Mouse (Mus musculus): ENCODE results near the gene Hist1h2ba.

The Hist1h2ba gene

DNA sequence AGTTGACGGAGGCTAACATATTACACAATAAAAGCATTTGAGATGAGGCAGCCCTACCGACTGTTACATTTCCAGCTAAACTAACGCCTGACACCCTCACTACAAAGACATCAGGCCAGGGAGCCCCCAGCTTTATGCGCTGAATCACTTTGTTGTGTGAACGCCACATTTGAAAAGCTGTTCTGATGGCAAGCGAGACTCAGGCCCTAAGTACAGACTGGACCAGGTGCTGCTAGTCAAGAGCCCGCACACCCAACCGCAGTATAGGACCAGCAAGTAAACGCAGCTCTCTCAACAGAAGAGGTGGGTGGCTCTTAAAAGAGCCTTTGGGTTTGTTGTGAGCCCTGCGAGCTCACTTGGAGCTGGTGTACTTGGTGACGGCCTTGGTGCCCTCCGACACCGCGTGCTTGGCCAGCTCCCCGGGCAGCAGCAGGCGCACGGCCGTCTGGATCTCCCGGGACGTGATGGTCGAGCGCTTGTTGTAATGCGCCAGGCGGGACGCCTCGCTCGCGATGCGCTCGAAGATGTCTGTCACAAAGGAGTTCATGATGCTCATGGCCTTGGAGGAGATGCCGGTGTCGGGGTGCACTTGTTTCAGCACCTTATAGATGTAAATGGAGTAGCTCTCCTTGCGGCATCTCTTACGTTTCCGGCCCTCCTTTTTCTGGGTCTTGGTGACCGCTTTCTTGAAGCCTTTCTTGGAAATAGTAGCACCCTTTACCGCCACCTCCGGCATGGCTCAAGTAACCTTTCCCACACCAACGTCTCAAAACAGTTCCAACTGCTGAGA is at the start of gene Hist1h2ba:
Gene Hist1h2ba (minus strand): TSS at position 736 of the 790 bp plus-strand sequence.
- peak; percentile 6 for DNase-seq (ENCODE audit: low read depth, low spot score)

DNA sequence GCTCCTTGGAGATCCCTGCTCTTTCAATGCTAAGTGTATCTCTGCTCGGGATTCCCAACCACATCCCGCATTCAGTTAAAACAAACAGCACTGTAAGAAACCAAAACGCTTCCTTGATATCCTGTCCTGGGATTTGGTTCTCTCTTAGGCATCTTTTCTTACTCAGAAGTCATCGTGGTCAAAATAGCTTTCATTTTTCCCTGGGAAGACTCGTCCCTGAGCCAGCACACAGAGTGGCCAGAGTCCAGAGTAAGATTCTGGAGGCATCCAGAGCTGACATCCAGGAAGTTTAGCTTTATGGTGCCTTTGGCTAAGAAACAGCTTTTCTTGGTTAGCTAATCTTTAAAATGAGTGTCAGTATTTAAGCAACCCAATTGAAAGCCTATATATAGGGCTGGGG is 38.3 kb upstream of the Hist1h2ba start:
- no peak for DNase-seq (ENCODE audit: low read depth, low spot score)

GRCm38 (mm10) chr13:23971870-23972269 is 37.9 kb upstream of the Hist1h2ba start:
- no peak for DNase-seq (ENCODE audit: low read depth, low spot score)

DNA sequence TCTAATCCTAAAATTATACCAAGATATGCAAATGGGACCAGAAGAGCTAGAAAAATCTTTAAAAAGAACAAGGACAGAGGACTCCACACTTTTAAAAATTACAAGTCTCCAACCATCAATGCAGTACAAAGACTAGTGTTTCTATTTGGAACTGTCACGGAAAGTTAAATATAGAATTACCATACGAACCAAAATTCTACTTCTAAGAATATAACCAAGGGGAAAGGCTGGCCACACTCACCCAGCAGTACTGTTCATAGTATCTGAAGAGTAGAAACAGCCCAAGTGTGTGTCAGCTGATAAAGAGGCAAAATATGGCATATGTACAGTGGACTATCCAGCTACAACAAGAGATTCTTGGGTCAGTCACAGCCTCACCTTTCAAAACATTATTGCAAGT is 31.0 kb upstream of the Hist1h2ba start:
- no peak for DNase-seq (ENCODE audit: low read depth, low spot score)

DNA sequence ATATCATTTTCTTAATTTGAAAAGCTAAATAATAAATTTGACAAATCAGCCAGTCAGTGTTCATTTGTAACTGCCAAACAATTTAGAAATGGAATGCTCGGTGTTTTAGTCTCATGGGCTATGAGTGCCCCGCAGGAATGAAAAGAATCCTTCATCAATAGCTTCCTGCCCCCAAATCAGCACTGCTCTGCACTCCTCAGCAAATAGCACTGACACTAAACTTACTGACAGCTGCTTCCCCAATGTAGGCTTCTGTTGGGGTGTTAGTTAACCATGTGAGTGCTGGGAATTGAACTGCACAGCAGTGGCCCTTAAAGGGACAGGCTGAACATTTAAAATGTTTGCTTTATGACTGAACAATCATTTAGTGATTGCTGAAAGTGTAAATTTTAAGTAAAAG is 25.8 kb upstream of the Hist1h2ba start:
- DNase-seq (ENCODE audit: low read depth, low spot score): no peak

DNA sequence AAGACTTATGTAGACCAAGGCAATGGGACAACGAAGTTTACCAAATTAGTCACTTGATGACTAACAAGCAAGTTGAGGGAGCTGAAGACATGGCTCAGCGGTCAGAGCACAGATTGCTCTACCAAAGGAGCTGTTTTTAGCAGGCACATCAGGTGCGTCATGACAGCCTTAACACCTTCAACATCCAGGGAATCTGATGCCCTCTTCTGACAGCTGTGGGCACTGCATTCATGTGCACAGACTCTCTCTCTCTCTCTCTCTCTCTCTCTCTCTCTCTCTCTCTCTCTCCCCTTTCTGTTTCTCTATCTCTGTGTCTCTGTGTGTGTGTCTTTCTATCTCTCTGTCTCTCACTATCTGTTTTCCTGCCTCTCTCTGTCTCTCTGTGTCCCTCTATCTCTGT is 17.0 kb upstream of the Hist1h2ba start:
- DNase-seq (ENCODE audit: low read depth, low spot score): no peak

GRCm38 (mm10) chr13:23949484-23950246 is 15.7 kb upstream of the Hist1h2ba start:
- no peak for DNase-seq (ENCODE audit: low read depth, low spot score)

DNA sequence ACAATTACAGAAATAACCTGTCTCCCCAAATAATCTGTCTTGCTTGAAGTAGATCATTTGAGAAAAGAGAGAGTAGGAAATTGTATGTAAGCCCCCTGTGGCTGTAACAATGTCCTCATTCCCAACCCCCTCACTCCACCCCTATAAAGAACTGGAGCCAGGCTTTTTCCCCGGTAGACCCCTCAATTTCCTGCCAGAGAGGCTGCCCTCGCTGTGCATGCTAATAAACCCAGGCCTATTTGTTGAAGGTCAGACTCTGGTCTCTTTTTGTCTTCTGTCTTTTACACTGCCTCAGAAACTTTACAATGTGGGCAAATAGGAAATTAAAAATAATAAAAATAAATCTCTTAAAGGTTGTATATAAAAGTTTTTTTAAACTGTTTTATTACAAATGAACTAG is 12.3 kb upstream of the Hist1h2ba start:
- DNase-seq (ENCODE audit: low read depth, low spot score): no peak

GRCm38 (mm10) chr13:23942861-23943260 is 8.9 kb upstream of the Hist1h2ba start:
- DNase-seq (ENCODE audit: low read depth, low spot score): no peak

DNA sequence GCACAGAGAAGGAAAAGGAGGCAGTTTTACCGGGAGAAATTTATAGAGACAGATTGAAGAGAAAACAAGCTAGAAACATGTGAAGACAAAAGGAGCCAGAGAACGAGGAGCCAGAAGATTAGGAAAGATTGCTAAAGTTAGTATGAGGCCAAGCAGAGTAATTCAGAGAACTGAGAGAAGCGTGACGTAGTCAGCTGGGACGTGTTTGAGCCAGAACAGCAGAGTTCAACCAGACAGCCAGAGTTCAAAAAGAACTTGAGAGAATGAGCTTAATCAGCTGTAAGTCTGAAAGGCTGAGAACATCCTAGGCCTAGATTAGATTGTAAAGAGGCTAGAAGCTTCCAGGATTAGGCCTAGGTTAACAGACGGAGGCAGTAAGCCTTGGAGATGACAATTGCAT is 6.3 kb upstream of the Hist1h2ba start:
- no peak for DNase-seq (ENCODE audit: low read depth, low spot score)

- DNase-seq (ENCODE audit: low read depth, low spot score): no peak
These were observed 4.7 kb upstream of the Hist1h2ba start for GRCm38 (mm10) chr13:23938699-23939098.

DNA sequence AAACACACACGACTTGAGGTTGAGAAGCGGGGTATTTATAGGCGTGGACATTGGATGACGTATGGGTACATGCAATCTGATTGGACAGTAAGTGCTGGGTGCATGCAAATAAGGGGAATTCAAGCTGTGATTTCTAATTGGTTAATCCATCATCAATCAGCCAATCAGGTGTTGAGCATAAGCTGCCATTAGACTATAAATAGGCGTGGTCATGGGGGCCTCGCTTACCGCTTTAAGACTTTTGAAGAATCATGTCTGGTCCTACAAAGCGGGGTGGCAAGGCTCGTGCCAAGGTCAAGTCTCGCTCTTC is 210 bp upstream of the Hist1h2ba start, which contains the start of gene Hist1h2aa:
Gene Hist1h2aa (plus strand): TSS at position 252 of the 310 bp plus-strand sequence.
- no peak for DNase-seq (ENCODE audit: low read depth, low spot score)

- DNase-seq (ENCODE audit: low read depth, low spot score): no peak
These were observed 3.1 kb downstream of the Hist1h2ba start for GRCm38 (mm10) chr13:23930904-23931303.

- no peak for DNase-seq (ENCODE audit: low read depth, low spot score)
These were observed 3.5 kb downstream of the Hist1h2ba start for GRCm38 (mm10) chr13:23930461-23930860.

GRCm38 (mm10) chr13:23928637-23929036 is 5.3 kb downstream of the Hist1h2ba start:
- no peak for DNase-seq (ENCODE audit: low read depth, low spot score)

GRCm38 (mm10) chr13:23925792-23926191 is 8.2 kb downstream of the Hist1h2ba start:
- no peak for DNase-seq (ENCODE audit: low read depth, low spot score)

DNA sequence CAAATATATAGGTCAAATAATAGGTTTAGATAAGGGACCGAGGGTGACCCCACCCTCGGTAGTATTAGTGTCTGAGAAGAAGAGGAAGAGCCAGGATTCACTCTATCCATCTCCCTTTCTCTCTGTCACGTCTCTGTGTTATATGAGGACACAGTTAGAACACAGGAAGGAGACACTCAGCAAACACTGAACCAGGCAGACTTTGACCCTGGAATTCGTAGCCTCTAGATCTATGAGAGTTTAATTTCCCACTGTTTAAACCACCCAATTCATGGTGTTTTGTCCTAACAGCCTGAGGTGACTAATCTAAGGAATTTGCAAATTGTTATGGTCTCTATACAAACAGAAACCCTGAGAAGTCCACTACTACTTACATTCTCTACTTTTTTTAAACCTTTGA is 16.3 kb downstream of the Hist1h2ba start:
- no peak for DNase-seq (ENCODE audit: low read depth, low spot score)

GRCm38 (mm10) chr13:23916132-23916531 is 17.8 kb downstream of the Hist1h2ba start:
- DNase-seq (ENCODE audit: low read depth, low spot score): no peak

DNA sequence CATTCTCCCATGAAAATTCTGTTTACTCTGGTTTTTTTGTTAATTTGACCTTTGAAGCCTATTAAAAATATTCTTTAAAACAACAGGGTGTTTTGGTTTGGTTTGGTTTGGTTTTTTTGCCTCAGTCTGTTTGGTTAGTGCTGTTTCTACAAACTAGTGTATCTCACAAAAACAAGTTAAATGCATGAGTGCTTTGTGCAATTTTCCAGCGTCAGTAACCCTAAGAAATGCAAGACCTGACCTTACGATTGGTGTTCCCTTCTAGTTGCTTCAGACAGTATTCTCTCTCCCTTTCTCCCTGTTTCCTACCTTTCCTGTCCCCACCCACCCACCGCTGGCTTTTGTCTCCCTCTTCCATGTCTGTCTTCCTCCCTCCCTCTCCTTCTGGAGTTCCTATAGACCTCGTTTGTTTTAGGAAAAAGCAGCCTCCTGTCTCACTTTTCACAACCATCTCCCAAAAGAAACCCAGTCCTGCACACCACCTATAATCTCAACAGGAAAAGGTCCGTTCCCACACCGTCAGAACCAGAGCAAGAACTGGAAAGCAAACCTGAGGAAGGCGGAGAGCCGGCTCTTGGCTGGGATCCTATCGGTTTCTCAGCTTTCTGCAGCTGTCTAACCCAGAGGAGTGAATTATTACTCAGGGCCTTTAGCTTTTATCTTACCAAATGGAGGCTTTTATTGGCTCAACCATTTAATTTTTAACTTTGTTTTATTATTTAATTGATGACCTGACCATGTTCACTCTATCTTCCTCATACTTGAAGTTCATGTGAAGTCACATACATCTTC is 19.4 kb downstream of the Hist1h2ba start, which contains the start of gene Slc17a4:
Gene Slc17a4 (minus strand): TSS at position 634 of the 792 bp plus-strand sequence.
- DNase-seq (ENCODE audit: low read depth, low spot score): no peak

- no peak for DNase-seq (ENCODE audit: low read depth, low spot score)
These were observed 20.1 kb downstream of the Hist1h2ba start for GRCm38 (mm10) chr13:23913791-23914306.

DNA sequence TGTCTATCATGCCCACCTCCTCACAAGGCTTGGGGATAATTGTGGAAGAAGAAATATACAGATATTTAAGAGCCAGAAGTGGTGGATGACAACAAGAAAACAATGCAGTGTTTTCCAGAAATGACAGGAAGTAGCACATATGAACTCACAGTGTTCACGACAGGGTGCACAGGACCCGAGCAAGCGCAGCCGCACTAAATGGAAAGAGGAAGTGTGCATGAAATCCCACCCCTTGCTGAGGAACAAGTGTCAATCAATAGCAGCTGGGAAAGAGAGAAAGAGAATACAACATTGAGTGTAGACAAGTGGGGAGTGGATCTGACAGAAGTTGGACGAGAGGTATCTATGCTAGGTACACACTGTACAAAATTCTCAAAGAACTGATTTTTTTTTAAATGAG is 22.6 kb downstream of the Hist1h2ba start:
- DNase-seq (ENCODE audit: low read depth, low spot score): no peak

- DNase-seq (ENCODE audit: low read depth, low spot score): no peak
These were observed 23.8 kb downstream of the Hist1h2ba start for GRCm38 (mm10) chr13:23910121-23910520.
